Mouse (Mus musculus): ENCODE measurements around the gene Camta1. TPM values are rescaled to one million over a fixed set of nuclear protein-coding genes. Genes with fewer than 3 reads are reported as not detected.
A peak's percentile ranks its signal among the peaks of the same experiment; 100 is the strongest.

Gene Camta1
- polyA plus RNA-seq, 1 experiment from 2014 or later = 78.7 TPM

GRCm38 (mm10) chr4:151775441-151775840 is 86.2 kb downstream of the Camta1 start:
- H3K27me3 ChIP-seq = no peaks in the 10 kb centered on the region
- no peak overlapping the region for H3K9ac ChIP-seq
- H3K27ac ChIP-seq = no peak overlapping the region
- ATAC-seq (ENCODE audit: borderline replicate concordance, extremely low read depth, low FRiP score, low TSS enrichment) = no peak
- no peaks in the 10 kb centered on the region for H3K9me3 ChIP-seq
- H3K4me1 ChIP-seq = peaks cover 17% of the 10 kb centered on the region
- WGBS = 80% methylated on average over 7 of the region's 7 CpGs
- H3K4me2 ChIP-seq = no peak overlapping the region
- H3K36me3 ChIP-seq = no peaks in the 10 kb centered on the region
- no peak overlapping the region for H3K4me3 ChIP-seq

- H3K4me1 ChIP-seq = peaks cover 13% of the 10 kb centered on the region
- 76% methylated on average over 3 of the region's 3 CpGs for WGBS
- H3K36me3 ChIP-seq = no peaks in the 10 kb centered on the region
- H3K27ac ChIP-seq = no peak overlapping the region
- H3K9me3 ChIP-seq = no peaks in the 10 kb centered on the region
- H3K4me3 ChIP-seq = no peak overlapping the region
- no peak for ATAC-seq (ENCODE audit: borderline replicate concordance, extremely low read depth, low FRiP score, low TSS enrichment)
- no peak overlapping the region for H3K9ac ChIP-seq
- no peaks in the 10 kb centered on the region for H3K27me3 ChIP-seq
- no peak overlapping the region for H3K4me2 ChIP-seq
Observed at GRCm38 (mm10) chr4:151773651-151774050, 88.0 kb downstream of the Camta1 start.

GRCm38 (mm10) chr4:151773007-151773406 is 88.7 kb downstream of the Camta1 start:
- no peaks in the 10 kb centered on the region for H3K27me3 ChIP-seq
- no peak overlapping the region for H3K4me2 ChIP-seq
- H3K9ac ChIP-seq = no peak overlapping the region
- H3K9me3 ChIP-seq = no peaks in the 10 kb centered on the region
- no peak overlapping the region for H3K27ac ChIP-seq
- WGBS = 82% methylated on average over 5 of the region's 5 CpGs
- peaks cover 9% of the 10 kb centered on the region for H3K4me1 ChIP-seq
- H3K4me3 ChIP-seq = no peak overlapping the region
- H3K36me3 ChIP-seq = no peaks in the 10 kb centered on the region
- no peak for ATAC-seq (ENCODE audit: borderline replicate concordance, extremely low read depth, low FRiP score, low TSS enrichment)

GRCm38 (mm10) chr4:151770697-151771096 is 91.0 kb downstream of the Camta1 start:
- Histone ChIP-seq H3K4me2 (no peak overlapping the region), H3K9me3 (no peaks in the 10 kb centered on the region), H3K4me3 (no peak overlapping the region), H3K4me1 (0 out of 2 replicates have a peak, but pooled peaks cover 6% of the 10 kb centered on the region), H3K27me3 (no peaks in the 10 kb centered on the region), H3K9ac (no peak overlapping the region), H3K36me3 (no peaks in the 10 kb centered on the region), H3K27ac (no peak overlapping the region)
- no peak for ATAC-seq (ENCODE audit: borderline replicate concordance, extremely low read depth, low FRiP score, low TSS enrichment)
- WGBS = 53% methylated on average over 5 of the region's 5 CpGs

- Histone ChIP-seq H3K4me3 (no peak overlapping the region), H3K9me3 (no peaks in the 10 kb centered on the region), H3K36me3 (no peaks in the 10 kb centered on the region), H3K4me2 (no peak overlapping the region), H3K9ac (no peak overlapping the region), H3K27ac (no peak overlapping the region), H3K27me3 (no peaks in the 10 kb centered on the region), H3K4me1 (0 out of 2 replicates have a peak, but pooled peaks cover 10% of the 10 kb centered on the region)
- WGBS = 41% methylated on average over 4 of the region's 4 CpGs
- 0 out of 2 replicates have a peak, but pooled peaks have one; percentile 24 for ATAC-seq (ENCODE audit: borderline replicate concordance, extremely low read depth, low FRiP score, low TSS enrichment)
Observed at GRCm38 (mm10) chr4:151767786-151768185, 93.9 kb downstream of the Camta1 start.

- Histone ChIP-seq H3K9me3 (no peaks in the 10 kb centered on the region), H3K36me3 (no peaks in the 10 kb centered on the region), H3K4me1 (0 out of 2 replicates have a peak, but pooled peaks cover 10% of the 10 kb centered on the region), H3K4me3 (no peak overlapping the region), H3K27me3 (no peaks in the 10 kb centered on the region), H3K9ac (no peak overlapping the region), H3K4me2 (no peak overlapping the region), H3K27ac (no peak overlapping the region)
- 44% methylated on average over 8 of the region's 8 CpGs for WGBS
- ATAC-seq (ENCODE audit: borderline replicate concordance, extremely low read depth, low FRiP score, low TSS enrichment) = no peak
Observed at GRCm38 (mm10) chr4:151767361-151767760, 94.3 kb downstream of the Camta1 start.

GRCm38 (mm10) chr4:151765376-151765775 is 96.3 kb downstream of the Camta1 start:
- H3K9me3 ChIP-seq = no peaks in the 10 kb centered on the region
- no peak overlapping the region for H3K27ac ChIP-seq
- WGBS = 37% methylated on average over 4 of the region's 4 CpGs
- H3K4me3 ChIP-seq = no peak overlapping the region
- H3K27me3 ChIP-seq = no peaks in the 10 kb centered on the region
- H3K4me2 ChIP-seq = no peak overlapping the region
- no peak for ATAC-seq (ENCODE audit: borderline replicate concordance, extremely low read depth, low FRiP score, low TSS enrichment)
- H3K36me3 ChIP-seq = no peaks in the 10 kb centered on the region
- 0 out of 2 replicates have a peak, but pooled peaks cover 4% of the 10 kb centered on the region for H3K4me1 ChIP-seq
- no peak overlapping the region for H3K9ac ChIP-seq

GRCm38 (mm10) chr4:151763928-151764327 is 97.7 kb downstream of the Camta1 start:
- WGBS = 24% methylated on average over 6 of the region's 6 CpGs
- Histone ChIP-seq H3K9me3 (no peaks in the 10 kb centered on the region), H3K4me2 (no peak overlapping the region), H3K36me3 (no peaks in the 10 kb centered on the region), H3K27me3 (no peaks in the 10 kb centered on the region), H3K9ac (no peak overlapping the region), H3K4me3 (no peak overlapping the region), H3K27ac (no peak overlapping the region), H3K4me1 (0 out of 2 replicates have a peak, but pooled peaks cover 4% of the 10 kb centered on the region)
- no peak for ATAC-seq (ENCODE audit: borderline replicate concordance, extremely low read depth, low FRiP score, low TSS enrichment)

- no peaks in the 10 kb centered on the region for H3K9me3 ChIP-seq
- H3K4me2 ChIP-seq = no peak overlapping the region
- ATAC-seq (ENCODE audit: borderline replicate concordance, extremely low read depth, low FRiP score, low TSS enrichment) = no peak
- H3K36me3 ChIP-seq = no peaks in the 10 kb centered on the region
- H3K4me1 ChIP-seq = no peaks in the 10 kb centered on the region
- H3K4me3 ChIP-seq = no peak overlapping the region
- 68% methylated on average over 2 of the region's 2 CpGs for WGBS
- H3K27me3 ChIP-seq = no peaks in the 10 kb centered on the region
- no peak overlapping the region for H3K27ac ChIP-seq
- no peak overlapping the region for H3K9ac ChIP-seq
Observed at GRCm38 (mm10) chr4:151759095-151759494, 102.6 kb downstream of the Camta1 start.

- H3K9me3 ChIP-seq = no peaks in the 10 kb centered on the region
- no peak for ATAC-seq (ENCODE audit: borderline replicate concordance, extremely low read depth, low FRiP score, low TSS enrichment)
- no peak overlapping the region for H3K4me2 ChIP-seq
- WGBS = 87% methylated on average over 13 of the region's 13 CpGs
- H3K9ac ChIP-seq = no peak overlapping the region
- H3K27ac ChIP-seq = no peak overlapping the region
- H3K4me1 ChIP-seq = no peaks in the 10 kb centered on the region
- H3K27me3 ChIP-seq = no peaks in the 10 kb centered on the region
- no peak overlapping the region for H3K4me3 ChIP-seq
- H3K36me3 ChIP-seq = no peaks in the 10 kb centered on the region
Observed at GRCm38 (mm10) chr4:151758337-151758736, 103.3 kb downstream of the Camta1 start.

- Histone ChIP-seq H3K4me2 (no peak overlapping the region), H3K9ac (no peak overlapping the region), H3K27ac (no peak overlapping the region), H3K27me3 (no peaks in the 10 kb centered on the region), H3K4me1 (no peaks in the 10 kb centered on the region), H3K36me3 (no peaks in the 10 kb centered on the region), H3K4me3 (no peak overlapping the region), H3K9me3 (no peaks in the 10 kb centered on the region)
- no peak for ATAC-seq (ENCODE audit: borderline replicate concordance, extremely low read depth, low FRiP score, low TSS enrichment)
- WGBS = 86% methylated on average over 3 of the region's 3 CpGs
Observed at GRCm38 (mm10) chr4:151757261-151757660, 104.4 kb downstream of the Camta1 start.

GRCm38 (mm10) chr4:151756400-151756799 is 105.3 kb downstream of the Camta1 start:
- no peaks in the 10 kb centered on the region for H3K4me1 ChIP-seq
- no peak overlapping the region for H3K9ac ChIP-seq
- no peaks in the 10 kb centered on the region for H3K9me3 ChIP-seq
- H3K4me3 ChIP-seq = no peak overlapping the region
- H3K27me3 ChIP-seq = no peaks in the 10 kb centered on the region
- 63% methylated on average over 10 of the region's 10 CpGs for WGBS
- no peaks in the 10 kb centered on the region for H3K36me3 ChIP-seq
- H3K27ac ChIP-seq = no peak overlapping the region
- no peak overlapping the region for H3K4me2 ChIP-seq
- ATAC-seq (ENCODE audit: borderline replicate concordance, extremely low read depth, low FRiP score, low TSS enrichment) = no peak

- Histone ChIP-seq H3K27me3 (no peaks in the 10 kb centered on the region), H3K4me3 (no peak overlapping the region), H3K4me1 (no peaks in the 10 kb centered on the region), H3K9me3 (no peaks in the 10 kb centered on the region), H3K36me3 (no peaks in the 10 kb centered on the region), H3K4me2 (no peak overlapping the region), H3K9ac (no peak overlapping the region), H3K27ac (no peak overlapping the region)
- WGBS = 84% methylated on average over 10 of the region's 10 CpGs
- ATAC-seq (ENCODE audit: borderline replicate concordance, extremely low read depth, low FRiP score, low TSS enrichment) = no peak
Observed at GRCm38 (mm10) chr4:151753231-151753630, 108.4 kb downstream of the Camta1 start.

All from lung, embryonic 15.5 days (tissue).